Mouse (Mus musculus) ovary, adult 18-20 months (tissue): ENCODE measurements at regions not wholly inside any gene's neighbourhood (a gene's known extent, or its start where the extent isn't known, plus 50 kb on each side); places are given as distances from the start of the nearest gene placed in this dataset.

Source experiments
- DNase-seq: peaks from one replicate; pipeline ENCODE4 v3.0.0; 2022; ENCODE audit warnings: low spot score, mixed read lengths

GRCm38 (mm10) chr1:185842481-185842880 is 274.6 kb downstream of the Lyplal1 start:
- no peak for DNase-seq

GRCm38 (mm10) chr1:185847161-185847560 is 269.9 kb downstream of the Lyplal1 start:
- DNase-seq, result no peak

GRCm38 (mm10) chr1:185850590-185850989 is 266.5 kb downstream of the Lyplal1 start:
- no peak for DNase-seq

- DNase-seq, result no peak
These were observed 265.7 kb downstream of the Lyplal1 start for GRCm38 (mm10) chr1:185851262-185851893.

GRCm38 (mm10) chr1:185861692-185862091 is 255.4 kb downstream of the Lyplal1 start:
- DNase-seq, result no peak

- DNase-seq, result no peak
These were observed 251.2 kb downstream of the Lyplal1 start for GRCm38 (mm10) chr1:185865945-185866344.

- no peak for DNase-seq
These were observed 250.5 kb downstream of the Lyplal1 start for GRCm38 (mm10) chr1:185866612-185867011.

- no peak for DNase-seq
These were observed 250.1 kb downstream of the Lyplal1 start for GRCm38 (mm10) chr1:185867018-185867417.

GRCm38 (mm10) chr1:185868721-185869120 is 248.4 kb downstream of the Lyplal1 start:
- no peak for DNase-seq

- DNase-seq, result no peak
These were observed 230.1 kb downstream of the Lyplal1 start for GRCm38 (mm10) chr1:185887031-185887430.

GRCm38 (mm10) chr1:185891814-185892213 is 225.3 kb downstream of the Lyplal1 start:
- no peak for DNase-seq

GRCm38 (mm10) chr1:185893421-185893820 is 223.7 kb downstream of the Lyplal1 start:
- DNase-seq, result no peak

- no peak for DNase-seq
These were observed 218.6 kb downstream of the Lyplal1 start for GRCm38 (mm10) chr1:185898475-185898874.

GRCm38 (mm10) chr1:185900316-185900715 is 216.8 kb downstream of the Lyplal1 start:
- no peak for DNase-seq

GRCm38 (mm10) chr1:185902395-185902794 is 214.7 kb downstream of the Lyplal1 start:
- DNase-seq, result no peak

GRCm38 (mm10) chr1:185905666-185906065 is 211.4 kb downstream of the Lyplal1 start:
- no peak for DNase-seq

- DNase-seq, result no peak
These were observed 201.5 kb downstream of the Lyplal1 start for GRCm38 (mm10) chr1:185915579-185915978.

- no peak for DNase-seq
These were observed 198.4 kb downstream of the Lyplal1 start for GRCm38 (mm10) chr1:185918663-185919062.

- no peak for DNase-seq
These were observed 193.4 kb downstream of the Lyplal1 start for GRCm38 (mm10) chr1:185923723-185924122.

GRCm38 (mm10) chr1:185929000-185929399 is 188.1 kb downstream of the Lyplal1 start:
- DNase-seq, result no peak

GRCm38 (mm10) chr1:185929761-185930160 is 187.3 kb downstream of the Lyplal1 start:
- DNase-seq, result no peak

- no peak for DNase-seq
These were observed 183.5 kb downstream of the Lyplal1 start for GRCm38 (mm10) chr1:185933623-185934022.

GRCm38 (mm10) chr1:185937026-185937425 is 180.1 kb downstream of the Lyplal1 start:
- no peak for DNase-seq

GRCm38 (mm10) chr1:185939914-185940313 is 177.2 kb downstream of the Lyplal1 start:
- no peak for DNase-seq
